Mouse (Mus musculus) ES-Bruce4 (cell line): ENCODE results near the gene H2-T22.

Source experiments
- CTCF ChIP-seq: IDR thresholded peaks from one replicate; pipeline ENCODE4 v1.8.1; 2011; ENCODE audit warnings: low read depth, low read length
- POLR2A ChIP-seq: IDR thresholded peaks from one replicate; pipeline ENCODE4 v1.8.1; 2011; ENCODE audit warnings: low read length; ENCODE audit not compliant: insufficient read depth

DNA sequence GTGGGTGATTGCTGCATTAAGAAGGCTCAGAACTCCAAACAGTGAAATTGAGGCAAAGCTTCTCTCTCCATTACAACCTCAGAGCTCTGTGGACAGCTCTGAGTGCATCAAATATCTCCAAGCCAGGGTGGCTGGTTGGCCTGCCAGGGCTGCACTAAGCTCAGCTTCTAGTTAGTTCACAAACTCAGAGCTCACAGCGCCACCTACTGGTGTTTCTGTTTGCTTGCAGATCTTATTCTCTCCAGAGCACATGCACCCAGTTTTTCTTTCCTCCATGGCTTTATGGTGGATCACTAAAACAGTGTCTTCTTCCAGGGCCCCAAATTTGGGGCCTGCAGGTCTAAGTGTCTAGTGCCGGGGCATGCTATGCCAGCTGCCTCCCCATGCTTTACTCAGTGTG is 18.3 kb upstream of the H2-T22 start:
- TF ChIP-seq CTCF, result peak; percentile 56
- no peak for TF ChIP-seq POLR2A
